Mouse (Mus musculus) adrenal gland, adult (tissue): ENCODE data around the gene Cacna1b.
A peak's percentile ranks its signal among the peaks of the same experiment; 100 is the strongest.

Experiments
- DNase-seq, 2 experiments: peaks; one replicate each; pipeline ENCODE4 v3.0.0; 2022 to 2023; ENCODE audit warnings: low spot score in 1 of 2; ENCODE audit not compliant: inconsistent age in 2 of 2

Cacna1b gene

DNA sequence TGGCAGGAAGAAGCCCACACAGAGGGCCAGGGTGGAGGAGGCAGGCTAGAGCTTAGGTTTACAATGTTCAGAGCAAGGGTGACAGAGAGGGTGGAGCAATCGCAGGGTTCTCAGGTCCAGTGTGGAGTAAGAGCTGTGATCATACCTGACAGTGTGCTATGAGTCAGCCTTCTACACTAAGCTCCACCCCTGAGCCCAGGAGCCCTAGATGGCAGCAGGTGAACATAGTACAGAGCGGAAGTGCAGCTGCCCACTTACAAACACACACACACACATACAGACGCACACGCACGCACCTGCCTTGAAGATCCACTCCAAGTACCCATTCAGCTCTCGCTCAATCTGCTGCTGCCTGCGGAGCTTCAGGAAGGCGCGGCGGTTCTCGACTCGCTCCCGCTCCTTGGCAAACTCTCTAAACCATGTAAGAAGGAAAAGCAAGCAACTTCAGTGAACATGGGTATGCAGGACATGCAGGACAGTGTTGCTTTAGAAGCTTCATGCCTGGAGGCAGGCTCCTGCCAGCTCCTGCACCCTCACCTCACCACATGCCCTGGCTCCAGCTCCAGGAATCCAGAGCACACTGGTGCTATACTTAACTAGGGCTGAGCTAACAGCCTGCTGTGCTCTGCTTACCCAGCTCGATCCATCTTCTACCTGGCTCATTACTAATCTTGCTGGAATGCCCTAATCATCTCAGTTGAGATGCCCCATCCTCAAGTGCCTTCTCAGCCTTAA is 43.1 kb downstream of the Cacna1b start:
- DNase-seq: no peak

DNA sequence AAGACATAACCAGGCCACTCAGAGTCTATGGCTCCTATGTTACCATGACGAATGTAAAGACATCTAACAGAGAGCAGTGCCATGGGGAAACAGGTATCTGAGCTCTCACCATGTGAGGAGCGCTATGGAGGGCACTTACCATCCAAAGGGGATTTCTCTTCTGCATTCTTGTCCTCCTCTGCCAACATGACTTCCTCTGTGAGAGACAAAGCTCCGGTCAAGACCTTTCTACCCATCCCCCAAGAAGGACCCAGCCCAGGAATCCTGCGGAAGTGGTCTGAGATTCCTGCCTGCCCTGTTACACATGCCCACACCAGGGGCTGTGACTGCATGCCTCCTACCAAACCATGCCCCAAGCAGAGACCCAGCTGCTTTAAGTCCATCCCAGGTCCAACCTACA is 44.0 kb downstream of the Cacna1b start:
- no peak for DNase-seq

DNA sequence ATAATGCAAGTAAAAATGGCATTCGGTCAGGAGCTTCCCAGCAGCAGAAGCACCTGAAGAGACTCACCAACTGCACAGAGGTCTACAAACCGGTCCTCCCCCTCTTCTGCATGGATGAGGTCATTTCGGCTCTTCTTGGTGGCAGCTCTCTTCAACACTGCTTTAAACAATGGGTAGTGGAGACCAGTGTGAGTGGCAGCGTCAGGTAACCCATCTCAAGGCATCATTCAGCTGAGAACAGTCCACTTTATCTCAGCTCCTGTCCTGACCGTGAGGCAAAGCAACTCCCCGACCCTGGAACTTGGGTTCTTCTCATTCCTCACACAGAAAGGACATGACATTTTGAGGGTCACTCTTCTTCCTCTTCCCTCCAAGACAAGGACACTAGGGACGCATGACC is 45.0 kb downstream of the Cacna1b start:
- no peak for DNase-seq

GRCm38 (mm10) chr2:24717461-24717860 is 45.5 kb downstream of the Cacna1b start:
- no peak for DNase-seq

DNA sequence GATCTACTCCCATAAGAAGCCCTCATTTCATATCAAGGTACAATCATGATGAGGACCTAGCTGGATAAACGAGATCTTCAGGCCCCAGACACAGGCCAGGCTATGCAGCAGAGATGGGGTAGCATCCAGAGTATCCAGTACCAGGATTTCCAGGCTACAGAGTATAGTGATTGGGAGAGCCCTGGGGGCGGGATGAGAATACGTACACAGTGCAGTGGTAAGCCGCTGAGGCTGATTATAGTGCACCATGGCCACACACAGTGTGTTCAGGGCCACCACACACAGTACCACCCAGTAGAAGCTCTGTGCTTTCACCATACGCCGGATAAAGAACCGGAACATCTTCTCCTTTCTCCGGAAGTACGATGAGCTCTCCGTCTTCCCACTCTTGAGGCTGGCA is 57.0 kb downstream of the Cacna1b start:
- DNase-seq: no peak

GRCm38 (mm10) chr2:24702208-24702957 is 60.6 kb downstream of the Cacna1b start:
- no peak for DNase-seq

DNA sequence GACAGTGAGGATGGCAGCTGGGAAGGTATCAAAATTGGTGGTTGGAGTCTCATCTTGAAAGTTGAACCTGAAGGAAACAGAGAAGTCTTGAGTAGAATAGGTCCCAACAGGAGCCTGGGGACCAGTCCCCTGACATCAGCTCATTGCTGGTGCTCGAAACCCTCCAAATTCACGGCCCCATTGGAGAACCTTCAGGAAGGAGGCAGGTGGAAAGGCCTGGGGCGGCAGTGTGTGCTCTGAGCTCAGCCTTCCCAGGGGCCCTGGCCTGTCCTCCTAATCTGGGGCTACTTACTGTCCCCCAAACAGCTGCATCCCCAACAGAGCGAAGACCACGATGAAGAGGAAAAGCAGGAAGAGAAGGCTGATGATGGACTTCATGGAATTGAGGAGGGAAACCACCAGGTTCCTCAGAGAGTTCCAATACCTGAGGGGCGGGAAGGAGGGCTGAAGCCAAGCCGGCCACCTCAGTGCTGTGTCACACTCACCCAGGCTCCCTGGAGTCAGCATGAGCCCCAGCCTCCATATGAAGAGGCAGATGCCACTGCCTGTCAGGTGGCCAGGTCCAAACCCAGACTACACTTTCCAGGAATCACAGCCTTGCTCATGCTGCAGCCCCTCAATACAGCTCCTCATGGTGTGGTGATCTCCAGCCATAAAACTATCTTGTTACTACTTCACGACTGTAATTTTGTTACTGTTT is 65.5 kb downstream of the Cacna1b start:
- DNase-seq: no peak

DNA sequence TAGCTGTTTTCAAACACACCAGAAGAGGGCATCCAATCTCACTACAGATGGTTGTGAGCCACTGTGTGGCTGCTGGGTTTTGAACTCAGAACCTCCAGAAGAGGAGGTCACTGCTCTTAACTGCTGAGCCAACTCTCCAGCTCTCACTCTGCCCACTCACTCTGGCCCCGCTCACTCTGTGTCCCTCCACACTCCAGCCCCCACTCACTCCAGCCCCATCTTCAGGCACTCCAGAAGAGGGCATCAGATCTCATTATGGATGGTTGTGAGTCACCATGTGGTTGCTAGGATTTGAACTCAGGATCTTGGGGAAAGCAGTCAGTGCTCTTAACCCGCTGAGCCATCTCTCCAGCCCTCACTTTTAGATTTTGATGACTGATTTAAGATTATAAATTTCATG is 70.6 kb downstream of the Cacna1b start:
- no peak for DNase-seq

DNA sequence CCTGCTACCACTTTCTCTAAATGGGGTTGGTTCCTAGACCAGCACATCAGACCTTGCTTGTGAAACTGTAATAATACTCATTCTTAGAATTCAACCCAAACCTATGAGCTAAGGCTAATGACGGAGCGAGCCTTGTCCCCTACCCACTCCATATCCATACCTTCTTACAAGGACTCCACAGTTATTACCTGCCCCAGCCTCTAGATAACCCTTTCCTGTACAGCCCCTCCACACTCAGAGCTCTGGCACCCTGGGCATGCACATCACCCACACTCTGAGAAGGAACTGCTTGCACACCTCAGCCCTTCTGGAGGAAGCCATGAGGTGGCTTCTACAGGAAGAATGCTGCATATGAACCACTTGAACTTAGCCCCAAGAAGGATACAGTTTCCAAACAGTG is 72.6 kb downstream of the Cacna1b start:
- no peak for DNase-seq

GRCm38 (mm10) chr2:24685347-24685746 is 77.6 kb downstream of the Cacna1b start:
- DNase-seq: no peak

DNA sequence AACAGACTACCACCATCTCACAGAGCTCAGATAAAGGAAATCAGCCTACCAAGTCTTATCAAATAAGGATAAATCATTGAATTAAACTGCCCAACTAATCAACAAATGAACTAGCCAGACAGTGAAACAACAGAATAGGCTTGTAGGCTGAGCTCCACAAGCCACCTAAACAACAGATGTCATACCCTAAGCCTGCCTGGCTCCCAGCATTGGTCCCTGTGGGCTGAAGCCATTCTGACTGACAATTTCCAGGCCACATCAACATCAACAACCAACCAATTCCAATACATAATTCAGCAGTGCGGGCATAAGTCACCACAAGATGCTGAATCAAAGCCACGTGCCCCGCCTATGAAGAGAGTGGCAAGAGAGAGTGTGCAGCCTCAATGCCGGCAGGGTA is 78.2 kb downstream of the Cacna1b start:
- DNase-seq: no peak

- no peak for DNase-seq
Measured at GRCm38 (mm10) chr2:24683266-24683665, 79.7 kb downstream of the Cacna1b start.

DNA sequence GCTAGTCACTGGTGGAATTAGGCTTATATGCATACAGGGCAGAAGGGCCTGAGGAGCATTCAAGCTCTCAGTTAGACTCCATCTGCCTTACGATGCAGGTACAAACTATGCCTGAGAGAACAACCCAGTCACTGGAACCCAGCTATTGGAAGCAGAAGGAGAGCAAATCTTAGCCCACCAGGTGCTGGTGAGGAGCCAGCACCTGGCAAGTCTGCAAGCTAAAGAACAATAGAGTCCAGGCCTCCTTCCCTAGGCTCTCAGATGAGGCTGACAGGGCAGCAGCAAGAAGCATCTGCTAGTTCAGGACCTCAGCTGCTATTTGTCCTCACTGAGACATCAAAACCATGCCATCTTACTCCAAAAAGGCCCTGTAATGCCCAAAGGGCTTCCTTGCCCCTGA is 82.2 kb downstream of the Cacna1b start:
- DNase-seq: no peak

DNA sequence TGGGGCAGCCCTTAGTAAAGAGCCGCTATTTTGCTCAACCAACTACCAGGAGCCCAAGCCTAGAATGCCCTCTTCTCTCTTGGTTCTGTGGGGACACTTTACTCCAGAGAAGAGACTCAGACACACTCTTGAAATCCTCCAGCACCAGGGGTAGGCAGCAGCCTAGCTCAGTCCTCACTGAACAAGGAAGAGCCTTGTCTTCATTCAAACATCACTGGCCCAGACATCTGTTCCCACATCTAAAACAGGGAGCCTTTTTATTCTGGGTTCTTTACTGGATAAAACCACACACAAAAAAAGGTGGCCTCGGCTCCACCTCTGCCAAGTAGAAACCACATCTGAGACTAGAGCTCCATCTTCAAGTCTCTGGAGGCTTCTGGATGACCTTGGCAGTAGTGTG is 82.8 kb downstream of the Cacna1b start:
- no peak for DNase-seq

DNA sequence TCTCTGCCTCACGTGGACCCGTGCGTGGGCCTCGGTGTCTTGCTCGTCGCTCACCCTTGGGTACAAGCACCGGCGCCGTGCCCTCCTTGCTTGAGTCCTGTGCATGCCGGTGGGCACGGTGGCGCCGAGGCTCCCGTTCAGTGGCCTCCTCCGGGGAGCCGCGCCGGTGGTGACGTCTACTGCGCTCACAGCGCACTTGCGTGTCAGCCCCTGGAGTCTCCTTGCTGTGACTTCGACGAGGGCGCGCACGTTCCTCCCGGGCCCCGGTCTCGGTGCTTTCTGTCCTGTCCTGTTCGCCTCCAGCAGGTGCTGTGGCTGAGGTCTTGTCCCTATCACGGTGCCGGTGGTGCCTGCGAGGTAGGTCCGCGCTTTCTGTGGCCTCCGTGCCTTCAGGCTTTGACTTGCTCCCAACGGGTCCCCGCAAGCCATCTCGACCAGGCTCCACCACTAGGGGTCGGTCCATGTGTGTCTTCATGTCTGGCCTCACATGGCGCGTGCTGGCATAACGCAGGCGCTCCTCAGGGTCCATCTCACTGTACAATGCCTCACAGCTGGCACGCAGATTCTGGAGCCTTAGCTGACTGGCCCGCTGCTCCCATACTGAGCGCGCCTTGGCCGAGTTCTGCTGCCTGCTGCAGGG is 83.8 kb downstream of the Cacna1b start:
- peak; percentile 13 to 39 for DNase-seq

GRCm38 (mm10) chr2:24678538-24678937 is 84.4 kb downstream of the Cacna1b start:
- no peak for DNase-seq

DNA sequence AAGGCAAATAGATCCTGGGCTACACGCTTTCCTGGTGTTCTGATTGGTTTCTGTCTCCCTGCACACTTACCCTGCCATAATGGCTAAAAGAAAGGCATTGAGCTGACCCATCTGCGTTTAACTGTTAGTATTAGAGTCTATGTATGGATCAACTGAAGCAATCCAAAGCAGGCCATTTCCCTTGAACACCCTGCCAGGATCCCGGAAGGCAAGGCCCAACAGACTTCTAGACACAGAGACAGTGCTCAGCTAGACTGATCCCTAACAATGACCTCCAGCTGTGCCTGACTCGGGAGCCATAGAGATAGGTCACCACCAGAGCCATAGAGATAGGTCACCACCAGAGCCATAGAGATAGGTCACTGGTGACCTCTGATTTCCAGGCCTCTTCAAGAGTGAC is 84.8 kb downstream of the Cacna1b start:
- no peak for DNase-seq

DNA sequence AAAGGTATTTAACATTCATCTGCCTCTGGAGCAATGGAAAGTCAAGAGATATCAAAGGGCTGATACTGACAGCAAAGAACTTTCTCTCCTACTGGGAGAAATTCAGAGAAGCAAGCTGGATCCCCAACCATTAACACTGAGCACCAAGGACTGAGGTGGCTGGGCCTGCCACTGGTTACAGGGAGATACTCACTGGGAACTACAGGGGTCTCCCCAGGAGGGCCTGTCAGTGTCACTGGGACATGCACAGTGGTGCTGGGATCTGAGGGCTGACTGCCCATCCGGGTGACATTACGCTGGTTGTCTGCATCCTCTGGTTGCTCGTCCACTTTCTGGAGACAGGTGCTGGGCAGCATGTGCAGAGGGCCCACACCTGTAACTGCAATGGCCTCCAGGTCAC is 85.3 kb downstream of the Cacna1b start:
- no peak for DNase-seq

DNA sequence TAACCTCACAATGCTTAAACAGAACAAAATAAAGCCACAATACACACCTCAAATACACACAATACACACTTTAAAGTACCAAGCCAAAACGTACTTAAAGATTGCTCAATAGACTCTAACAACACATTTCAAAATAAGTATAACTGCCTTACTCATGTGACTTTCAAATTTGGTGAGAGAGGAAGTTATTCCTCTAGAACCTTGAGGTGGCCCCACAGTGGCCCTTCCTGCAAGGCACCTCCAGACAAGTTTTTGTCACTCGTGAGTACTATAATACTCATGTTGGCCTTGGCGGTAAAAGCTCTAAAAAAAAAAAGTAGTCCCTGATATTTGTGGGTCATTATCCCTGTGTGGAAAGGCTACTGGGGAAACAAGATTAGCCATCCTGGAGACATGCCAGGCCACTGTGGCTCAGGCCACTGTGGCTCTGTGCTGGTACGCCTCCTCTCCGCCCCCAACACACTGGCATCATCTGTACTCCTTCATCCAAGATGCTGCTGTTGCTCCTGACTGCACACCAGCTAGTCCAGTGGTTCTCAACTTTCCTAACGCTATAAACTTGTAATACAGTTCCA is 88.4 kb downstream of the Cacna1b start:
- DNase-seq: no peak

GRCm38 (mm10) chr2:24668598-24668997 is 94.4 kb downstream of the Cacna1b start:
- DNase-seq: no peak

- no peak for DNase-seq
Measured at GRCm38 (mm10) chr2:24664678-24665257, 98.2 kb downstream of the Cacna1b start.
